Mouse (Mus musculus) heart, postnatal 10 days (tissue): ENCODE data around the gene Slc2a3. TPM values are rescaled to one million over a fixed set of nuclear protein-coding genes. Genes with fewer than 3 reads are reported as not detected.

Source experiments
- microRNA-seq, 2 experiments: library from miRNA; unstranded; fragments of <30 nt; microRNA quantifications; one replicate each; pipeline ENCODE4 v1.2.0; 2022
- total RNA-seq, 2 experiments: library from RNA; stranded (reverse); gene quantifications; 2 replicates each; pipeline ENCODE4 v1.2.3; 2021

Slc2a3 gene
- total RNA-seq, 2 experiments from 2014 or later, result 2.1 to 2.5 TPM

Small RNA genes lying within 50 kb of the gene (microRNA-seq; reads per million reads assigned to microRNA genes)
- 0 to 0.47 reads per million in 2 experiments for gene Mir7231

Other genes starting within 250 kb of the Slc2a3 start
- not detected for gene Aicda, start 247.8 kb downstream of the Slc2a3 start, total RNA-seq
- gene Apobec1, start 199.2 kb downstream of the Slc2a3 start, total RNA-seq, result 1 to 10 TPM; 6.4 to 6.9 TPM
- not detected for gene Gdf3, start 191.6 kb downstream of the Slc2a3 start, total RNA-seq
- gene Dppa3, start 175.2 kb downstream of the Slc2a3 start, total RNA-seq, result not detected
- gene Nanog, start 94.2 kb downstream of the Slc2a3 start, total RNA-seq, result not detected
- 10 to 100 TPM; 28.5 to 32.8 TPM for gene Foxj2, start 18.3 kb upstream of the Slc2a3 start, total RNA-seq
- gene C3ar1, start 54.5 kb upstream of the Slc2a3 start, total RNA-seq, result 1 to 10 TPM; 2.9 to 3.2 TPM
- 10 to 100 TPM; 27.7 to 32.0 TPM for gene Necap1, start 72.8 kb upstream of the Slc2a3 start, total RNA-seq
- gene Clec4a1, start 120.2 kb upstream of the Slc2a3 start, total RNA-seq, result 1 to 10 TPM; 2.8 to 3.0 TPM
- gene Clec4a3, start 150.9 kb upstream of the Slc2a3 start, total RNA-seq, result 1 to 10 TPM; 2.4 to 3.8 TPM
- not detected for gene Clec4a4, start 188.7 kb upstream of the Slc2a3 start, total RNA-seq
- gene Clec4b1, start 248.3 kb upstream of the Slc2a3 start, total RNA-seq, result not detected